Mouse (Mus musculus) common myeloid progenitor, adult 5-6 weeks (primary cell): Measurements from ENCODE around the gene Tagap. TPM values are rescaled to one million over a fixed set of nuclear protein-coding genes. Genes with fewer than 3 reads are reported as not detected.

Experiments used
- ATAC-seq: replicated peaks from 2 replicates; pipeline ENCODE4 v1.8.0; 2016; ENCODE audit warnings: low read depth, mild to moderate bottlenecking, moderate TSS enrichment, inconsistent platforms; ENCODE audit not compliant: poor library complexity, severe bottlenecking
- total RNA-seq: library from RNA; stranded (forward); fragments of 200-1000, 187-1606 nt; gene quantifications from 2 replicates; pipeline ENCODE4 v1.2.3, GENCODE M21; 2017

The Tagap gene
- total RNA-seq: 10.1 and 12.4 TPM in 2 replicates

DNA sequence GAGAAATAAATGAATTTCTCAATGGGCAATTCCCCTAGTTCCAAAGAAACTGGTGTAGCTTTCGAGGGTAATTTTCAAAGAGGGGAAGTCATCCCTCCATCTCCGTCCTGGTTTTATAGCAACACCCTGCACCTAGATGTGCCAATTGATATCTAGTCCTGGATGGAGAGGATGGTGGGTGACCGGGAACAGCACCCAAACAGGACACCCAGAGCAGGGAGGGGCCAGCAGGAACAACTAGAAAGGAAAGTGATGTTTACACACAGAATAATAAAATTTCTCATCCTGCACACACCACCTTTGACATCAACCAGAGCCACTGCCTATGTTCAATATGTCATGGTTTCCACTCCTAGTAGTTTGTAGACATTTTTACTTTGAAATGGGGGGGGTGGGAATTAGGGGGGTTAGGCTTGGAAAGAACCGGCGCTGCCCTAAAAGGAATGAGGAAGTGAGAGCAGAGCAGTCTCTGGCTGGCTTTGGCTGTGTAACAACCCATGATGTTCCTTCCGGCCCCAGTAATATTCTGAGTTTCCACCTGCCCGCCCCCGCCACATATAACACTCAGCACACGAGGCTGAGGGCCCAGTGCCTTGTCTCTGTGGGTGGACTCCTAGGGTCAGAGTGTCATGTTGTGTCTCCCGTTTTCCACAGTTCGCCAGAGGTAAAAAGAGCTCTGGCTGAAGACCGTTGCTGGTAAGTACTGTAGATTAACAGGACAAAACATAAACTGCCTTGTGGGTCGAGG lies at the start of gene Tagap:
Tagap (plus strand) TSS at position 588 of the 748 bp plus-strand sequence.
- ATAC-seq: peak; percentile 78

- ATAC-seq: no peak
Measured at GRCm38 (mm10) chr17:7876541-7876940, 49.3 kb upstream of the Tagap start.

- peak; percentile 45 for ATAC-seq
Measured at GRCm38 (mm10) chr17:7877191-7877764, 48.5 kb upstream of the Tagap start.

- no peak for ATAC-seq
Measured at GRCm38 (mm10) chr17:7877878-7878277, 47.9 kb upstream of the Tagap start.

DNA sequence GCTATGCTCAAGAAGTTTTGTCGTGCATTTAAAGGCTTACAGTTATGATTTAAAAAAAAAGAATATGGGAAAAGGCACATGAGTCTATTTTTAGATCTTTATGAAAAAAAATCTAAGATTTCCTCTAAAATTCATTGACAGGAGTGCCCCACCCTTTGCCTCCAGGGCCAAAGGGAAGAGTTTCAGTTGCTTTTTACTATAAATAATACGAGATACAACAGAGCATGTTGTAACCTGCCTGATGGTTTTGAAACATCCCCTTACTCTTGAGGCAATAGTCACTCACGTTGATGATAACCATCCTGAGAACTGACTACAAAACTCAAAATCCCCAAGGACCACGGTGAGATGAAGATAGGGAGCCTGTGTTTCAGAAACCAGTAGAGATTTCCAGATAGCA lies 46.3 kb upstream of the Tagap start:
- ATAC-seq: no peak

GRCm38 (mm10) chr17:7883126-7883525 lies 42.7 kb upstream of the Tagap start:
- ATAC-seq: no peak

DNA sequence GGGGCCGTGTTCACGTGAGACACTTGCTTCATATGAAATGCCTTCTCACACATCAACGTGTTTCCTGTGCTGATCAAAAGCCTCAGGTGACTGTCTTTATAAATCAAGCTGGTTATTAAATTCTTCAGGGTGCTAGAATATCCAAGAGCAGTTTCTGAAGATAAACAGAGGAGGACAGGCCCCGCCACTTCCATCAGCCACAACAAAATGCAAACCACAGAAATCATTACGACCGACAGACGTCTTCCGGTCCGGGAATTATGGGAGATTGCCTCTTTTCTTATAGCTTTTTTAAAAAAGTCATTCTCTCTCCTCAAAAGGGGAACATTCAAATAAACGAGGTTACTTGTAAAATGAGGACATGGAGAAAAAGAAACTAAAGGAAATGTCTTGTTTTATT lies 41.2 kb upstream of the Tagap start:
- 0 out of 2 replicates have a peak, but pooled peaks have one; percentile 23 for ATAC-seq

DNA sequence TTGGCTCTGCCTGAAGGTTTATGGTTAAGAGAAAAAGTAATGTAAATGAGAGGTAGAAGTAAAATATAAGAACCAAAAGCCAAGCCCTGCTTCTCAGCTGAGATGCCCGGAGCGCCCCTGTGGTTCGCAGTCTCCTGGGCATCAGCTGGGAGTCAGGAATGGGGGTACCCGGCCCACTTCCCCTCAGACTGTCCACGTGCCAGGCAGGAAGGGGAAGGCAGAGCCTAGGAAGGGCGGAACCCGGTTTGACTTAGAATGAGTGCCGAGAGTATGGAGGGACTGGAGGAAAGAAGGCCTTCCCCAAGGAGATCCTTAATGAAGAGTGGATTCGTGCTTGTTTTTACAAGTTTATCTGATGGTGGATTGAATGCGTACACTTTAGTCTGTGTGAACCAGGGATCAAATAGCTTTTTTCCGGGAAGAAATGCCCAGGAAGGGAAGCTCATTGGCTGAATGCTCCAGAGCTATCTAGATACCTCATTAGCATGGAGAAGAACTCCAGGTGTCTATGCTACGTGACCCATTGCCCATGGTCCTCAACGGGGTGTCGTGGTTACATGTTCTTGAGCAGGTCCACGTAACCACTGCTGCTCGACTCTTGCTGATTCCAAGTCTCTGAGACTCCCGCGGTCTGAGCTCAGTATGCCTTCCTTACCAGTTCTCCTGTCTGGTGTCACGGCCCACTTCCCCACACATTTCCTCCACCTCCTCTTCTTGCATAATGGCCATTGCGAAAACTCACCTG lies 38.6 kb upstream of the Tagap start:
- no peak for ATAC-seq

DNA sequence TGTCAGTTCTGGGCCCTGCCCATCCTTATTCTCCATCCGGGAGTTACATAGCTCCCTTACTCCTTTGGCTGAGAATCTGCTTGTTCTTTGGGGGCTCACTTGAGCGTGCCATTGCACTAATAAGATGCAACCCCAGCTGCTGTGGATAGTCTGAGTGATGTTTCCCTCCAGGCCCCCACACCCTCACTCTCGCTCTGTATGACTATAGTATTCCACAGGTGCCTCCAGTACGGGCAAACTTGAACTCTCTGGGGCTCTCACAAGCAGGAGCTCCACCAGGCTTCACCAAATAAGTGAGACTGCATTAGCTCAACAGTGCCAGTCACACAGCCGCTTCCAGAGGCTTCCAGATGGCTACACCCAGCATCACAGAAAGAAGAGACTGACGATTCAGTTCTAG lies 37.5 kb upstream of the Tagap start:
- ATAC-seq: no peak

GRCm38 (mm10) chr17:7889026-7889425 lies 36.8 kb upstream of the Tagap start:
- peak; percentile 90 for ATAC-seq

DNA sequence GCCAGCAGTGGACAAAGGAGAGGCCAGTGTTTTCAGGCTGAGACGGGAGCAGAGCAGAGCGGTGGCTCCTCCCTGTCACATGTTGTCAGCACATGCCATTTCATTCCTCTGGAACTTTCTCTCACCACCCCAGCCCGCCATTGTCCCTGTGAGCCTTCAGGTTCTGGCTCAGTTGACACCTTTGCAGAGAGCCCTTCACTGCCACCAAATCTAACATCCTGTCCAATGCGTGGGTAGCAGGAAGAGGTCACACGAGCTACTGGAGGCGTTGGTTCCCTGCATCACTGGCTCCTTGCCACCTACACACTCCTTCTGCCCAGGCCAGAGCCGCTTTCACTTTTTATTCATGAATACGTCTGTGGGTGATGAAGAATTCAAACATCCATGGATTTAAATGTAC lies 33.1 kb upstream of the Tagap start:
- ATAC-seq: peak; percentile 30; the same call in 1 of the 2 replicates

- no peak for ATAC-seq
Measured at GRCm38 (mm10) chr17:7894094-7894493, 31.7 kb upstream of the Tagap start.

- ATAC-seq: no peak
Measured at GRCm38 (mm10) chr17:7896047-7896635, 29.7 kb upstream of the Tagap start.

GRCm38 (mm10) chr17:7897120-7897519 lies 28.7 kb upstream of the Tagap start:
- peak; percentile 60 for ATAC-seq

DNA sequence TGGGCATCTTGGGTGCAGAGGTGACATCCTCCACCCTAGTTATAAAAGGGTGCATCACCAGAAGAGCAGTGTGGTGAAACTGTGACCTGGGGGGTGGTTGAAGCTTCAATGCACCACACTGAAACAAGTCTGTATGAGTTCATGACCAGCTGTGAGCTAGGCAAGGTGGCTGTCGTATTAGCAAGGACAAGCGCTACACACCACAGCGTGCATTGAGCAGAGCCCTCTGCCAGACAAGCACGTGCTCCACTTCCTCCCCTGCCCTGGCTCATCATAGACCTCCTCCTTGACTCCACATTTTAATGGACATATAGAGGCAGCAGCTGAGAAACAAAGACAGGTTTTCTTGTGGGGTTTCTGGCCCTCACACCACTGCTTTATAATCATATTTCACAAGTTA lies 28.0 kb upstream of the Tagap start:
- ATAC-seq: no peak

DNA sequence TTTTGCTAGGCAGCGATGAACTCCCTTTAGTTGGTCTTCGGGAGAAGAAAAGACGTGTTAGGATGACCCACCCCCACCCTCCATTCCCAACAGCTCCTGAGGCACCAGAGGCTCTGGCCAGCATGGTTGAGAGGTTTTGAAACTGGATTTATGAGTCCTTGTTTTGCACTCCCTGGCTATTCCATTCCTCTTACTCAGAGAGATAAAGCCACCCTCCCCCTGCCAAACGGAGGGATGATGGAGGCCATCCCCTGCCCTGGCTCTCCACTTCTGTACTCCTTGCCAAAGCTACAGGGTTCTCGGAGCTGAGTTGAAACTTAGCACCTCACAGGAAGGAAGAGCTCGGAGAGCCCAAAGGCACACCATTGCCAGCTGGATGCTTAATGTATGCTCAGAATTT lies 26.6 kb upstream of the Tagap start:
- no peak for ATAC-seq

- no peak for ATAC-seq
Measured at GRCm38 (mm10) chr17:7899961-7900360, 25.8 kb upstream of the Tagap start.

DNA sequence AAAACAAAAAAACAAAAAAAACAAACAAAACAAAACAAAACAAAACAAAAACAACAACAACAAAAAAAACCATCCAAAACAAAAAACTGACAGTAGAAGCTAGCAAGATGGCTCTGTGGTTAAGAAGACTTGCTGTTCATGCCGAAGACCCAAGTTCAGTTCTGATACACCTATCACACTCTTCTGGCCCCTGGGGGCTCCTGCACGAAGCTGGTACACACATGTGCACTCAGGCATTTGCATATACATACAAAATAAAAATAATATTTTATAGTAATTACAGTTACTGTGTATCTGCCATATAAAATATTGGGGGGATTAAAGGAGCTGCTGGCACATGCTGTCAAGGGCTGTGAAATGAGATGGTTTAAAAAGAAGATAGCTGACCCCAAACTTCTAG lies 24.3 kb upstream of the Tagap start:
- ATAC-seq: no peak

GRCm38 (mm10) chr17:7902362-7902761 lies 23.4 kb upstream of the Tagap start:
- peak; percentile 63; the same call in 1 of the 2 replicates for ATAC-seq

DNA sequence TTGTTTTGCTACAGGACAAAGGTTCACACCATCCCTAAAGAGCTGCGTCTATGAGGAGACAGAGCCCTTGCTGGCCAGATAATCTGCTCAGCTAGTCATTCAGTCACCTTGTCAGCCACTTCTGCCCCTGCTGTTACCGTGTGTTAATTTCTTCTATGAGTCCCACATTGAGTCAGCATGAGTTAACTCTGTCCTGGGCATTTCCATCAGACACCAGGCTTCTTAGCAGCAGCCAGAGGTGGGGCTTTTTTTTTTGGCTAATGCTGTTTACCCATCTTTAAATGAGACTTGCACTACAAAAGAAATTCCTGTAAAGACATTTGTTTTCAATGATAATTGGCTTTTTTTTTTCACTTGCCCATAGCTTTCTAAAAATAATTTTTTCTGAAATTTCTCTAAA lies 20.8 kb upstream of the Tagap start:
- no peak for ATAC-seq
